Mouse (Mus musculus): ENCODE results near the gene Tulp3. TPM values are rescaled to one million over a fixed set of nuclear protein-coding genes. Genes with fewer than 3 reads are reported as not detected.

The Tulp3 gene
- total and polyA plus RNA-seq, 3 experiments: 5.2 to 32.4 (median 6.0) TPM

- DNase-seq (ENCODE audit: low spot score): no peak
- no peaks in the 10 kb centered on the region for H3K36me3 ChIP-seq (replicated peaks)
- peaks cover 36% of the 10 kb centered on the region for H3K9me3 ChIP-seq (replicated peaks)
- H3K27me3 ChIP-seq (ENCODE audit: insufficient read depth, low read length): no peaks in the 10 kb centered on the region
- ATAC-seq (ENCODE audit: extremely low read depth, insufficient number of reproducible peaks, low FRiP score, poor library complexity, severe bottlenecking): no peak
- H3K4me3 ChIP-seq (ENCODE audit: low read depth, low read length): no peak overlapping the region
- H3K4me1 ChIP-seq (ENCODE audit: insufficient read depth, low read depth, low read length): no peaks in the 10 kb centered on the region
- no peak for TF ChIP-seq TAL1 (conservative IDR thresholded peaks at IDR 0.05; ENCODE audit: low read depth, low read length)
- no peak for TF ChIP-seq GATA1 (IDR thresholded peaks at IDR 0.05; ENCODE audit: borderline replicate concordance, low read length)
- no peak for TF ChIP-seq CTCF (IDR thresholded peaks at IDR 0.05; ENCODE audit: low read depth, low read length)
- TF ChIP-seq POLR2AphosphoS5 (IDR thresholded peaks at IDR 0.05; ENCODE audit: insufficient replicate concordance, low read depth, low read length): no peak
- TF ChIP-seq GATA2 (IDR thresholded peaks at IDR 0.05; ENCODE audit: borderline replicate concordance, low read depth, low read length): no peak
Observed at GRCm38 (mm10) chr6:128301891-128302290, 53.8 kb downstream of the Tulp3 start.

- no peaks in the 10 kb centered on the region for H3K4me1 ChIP-seq (ENCODE audit: insufficient read depth, low read depth, low read length)
- peaks cover 40% of the 10 kb centered on the region for H3K9me3 ChIP-seq (replicated peaks)
- DNase-seq (ENCODE audit: low spot score) (no peak), ATAC-seq (ENCODE audit: extremely low read depth, insufficient number of reproducible peaks, low FRiP score, poor library complexity, severe bottlenecking) (no peak)
- no peak overlapping the region for H3K4me3 ChIP-seq (ENCODE audit: low read depth, low read length)
- H3K27me3 ChIP-seq (ENCODE audit: insufficient read depth, low read length): no peaks in the 10 kb centered on the region
- TF ChIP-seq GATA2 (IDR thresholded peaks at IDR 0.05; ENCODE audit: borderline replicate concordance, low read depth, low read length) (no peak), CTCF (IDR thresholded peaks at IDR 0.05; ENCODE audit: low read depth, low read length) (no peak), TAL1 (conservative IDR thresholded peaks at IDR 0.05; ENCODE audit: low read depth, low read length) (no peak), GATA1 (IDR thresholded peaks at IDR 0.05; ENCODE audit: borderline replicate concordance, low read length) (no peak)
- no peaks in the 10 kb centered on the region for H3K36me3 ChIP-seq (replicated peaks)
Observed at GRCm38 (mm10) chr6:128301458-128301857, 54.2 kb downstream of the Tulp3 start.

GRCm38 (mm10) chr6:128300134-128301001 lies 55.3 kb downstream of the Tulp3 start, which contains the start of gene Tead4:
Tead4 (minus strand) TSS chr6:128300823.
- H3K9me3 ChIP-seq (replicated peaks): peaks cover 47% of the 10 kb centered on the region
- DNase-seq (ENCODE audit: low spot score): no peak
- no peaks in the 10 kb centered on the region for H3K36me3 ChIP-seq (replicated peaks)
- H3K4me3 ChIP-seq (ENCODE audit: low read depth, low read length): no peak within 1 kb of the TSS; the same call in 1 of the 2 replicates
- no peaks in the 10 kb centered on the region for H3K4me1 ChIP-seq (ENCODE audit: insufficient read depth, low read depth, low read length)
- TF ChIP-seq TAL1 (conservative IDR thresholded peaks at IDR 0.05; ENCODE audit: low read depth, low read length): no peak
- no peak for ATAC-seq (ENCODE audit: extremely low read depth, insufficient number of reproducible peaks, low FRiP score, poor library complexity, severe bottlenecking)
- H3K27me3 ChIP-seq (ENCODE audit: insufficient read depth, low read length): no peaks in the 10 kb centered on the region

- ATAC-seq (ENCODE audit: extremely low read depth, insufficient number of reproducible peaks, low FRiP score, poor library complexity, severe bottlenecking) (no peak), DNase-seq (ENCODE audit: low spot score) (no peak)
- TF ChIP-seq POLR2AphosphoS5 (IDR thresholded peaks at IDR 0.05; ENCODE audit: insufficient replicate concordance, low read depth, low read length): no peak
- TF ChIP-seq CTCF (IDR thresholded peaks at IDR 0.05; ENCODE audit: low read depth, low read length): no peak
- no peak for TF ChIP-seq GATA1 (IDR thresholded peaks at IDR 0.05; ENCODE audit: borderline replicate concordance, low read length)
- TF ChIP-seq TAL1 (conservative IDR thresholded peaks at IDR 0.05; ENCODE audit: low read depth, low read length): no peak
- TF ChIP-seq GATA2 (IDR thresholded peaks at IDR 0.05; ENCODE audit: borderline replicate concordance, low read depth, low read length): no peak
- H3K9me3 ChIP-seq (replicated peaks): peaks cover 47% of the 10 kb centered on the region
- no peaks in the 10 kb centered on the region for H3K27me3 ChIP-seq (ENCODE audit: insufficient read depth, low read length)
- no peak overlapping the region for H3K4me3 ChIP-seq (ENCODE audit: low read depth, low read length)
- H3K4me1 ChIP-seq (ENCODE audit: insufficient read depth, low read depth, low read length): no peaks in the 10 kb centered on the region
- H3K36me3 ChIP-seq (replicated peaks): no peaks in the 10 kb centered on the region
Observed at GRCm38 (mm10) chr6:128299292-128300133, 56.1 kb downstream of the Tulp3 start.

GRCm38 (mm10) chr6:128298246-128298645 lies 57.4 kb downstream of the Tulp3 start:
- no peaks in the 10 kb centered on the region for H3K4me1 ChIP-seq (ENCODE audit: insufficient read depth, low read depth, low read length)
- H3K9me3 ChIP-seq (replicated peaks): peaks cover 51% of the 10 kb centered on the region
- H3K36me3 ChIP-seq (replicated peaks): no peaks in the 10 kb centered on the region
- no peaks in the 10 kb centered on the region for H3K27me3 ChIP-seq (ENCODE audit: insufficient read depth, low read length)
- H3K4me3 ChIP-seq (ENCODE audit: low read depth, low read length): no peak overlapping the region
- TF ChIP-seq GATA2 (IDR thresholded peaks at IDR 0.05; ENCODE audit: borderline replicate concordance, low read depth, low read length) (no peak), POLR2AphosphoS5 (IDR thresholded peaks at IDR 0.05; ENCODE audit: insufficient replicate concordance, low read depth, low read length) (no peak), CTCF (IDR thresholded peaks at IDR 0.05; ENCODE audit: low read depth, low read length) (no peak), GATA1 (IDR thresholded peaks at IDR 0.05; ENCODE audit: borderline replicate concordance, low read length) (no peak), TAL1 (conservative IDR thresholded peaks at IDR 0.05; ENCODE audit: low read depth, low read length) (no peak)
- DNase-seq (ENCODE audit: low spot score) (no peak), ATAC-seq (ENCODE audit: extremely low read depth, insufficient number of reproducible peaks, low FRiP score, poor library complexity, severe bottlenecking) (no peak)

GRCm38 (mm10) chr6:128296750-128297393 lies 58.8 kb downstream of the Tulp3 start:
- ATAC-seq (ENCODE audit: extremely low read depth, insufficient number of reproducible peaks, low FRiP score, poor library complexity, severe bottlenecking) (no peak), DNase-seq (ENCODE audit: low spot score) (no peak)
- H3K4me1 ChIP-seq (ENCODE audit: insufficient read depth, low read depth, low read length): no peaks in the 10 kb centered on the region
- H3K9me3 ChIP-seq (replicated peaks): peaks cover 51% of the 10 kb centered on the region
- no peaks in the 10 kb centered on the region for H3K36me3 ChIP-seq (replicated peaks)
- TF ChIP-seq TAL1 (conservative IDR thresholded peaks at IDR 0.05; ENCODE audit: low read depth, low read length) (no peak), GATA2 (IDR thresholded peaks at IDR 0.05; ENCODE audit: borderline replicate concordance, low read depth, low read length) (no peak)
- no peaks in the 10 kb centered on the region for H3K27me3 ChIP-seq (ENCODE audit: insufficient read depth, low read length)
- H3K4me3 ChIP-seq (ENCODE audit: low read depth, low read length): no peak overlapping the region
